Mouse (Mus musculus) testis, postnatal 10 days (tissue): ENCODE measurements around the gene Crygn.

Experiments used
- DNase-seq: peaks from one replicate; pipeline ENCODE4 v3.0.0; 2021; ENCODE audit warnings: low spot score

Crygn gene

DNA sequence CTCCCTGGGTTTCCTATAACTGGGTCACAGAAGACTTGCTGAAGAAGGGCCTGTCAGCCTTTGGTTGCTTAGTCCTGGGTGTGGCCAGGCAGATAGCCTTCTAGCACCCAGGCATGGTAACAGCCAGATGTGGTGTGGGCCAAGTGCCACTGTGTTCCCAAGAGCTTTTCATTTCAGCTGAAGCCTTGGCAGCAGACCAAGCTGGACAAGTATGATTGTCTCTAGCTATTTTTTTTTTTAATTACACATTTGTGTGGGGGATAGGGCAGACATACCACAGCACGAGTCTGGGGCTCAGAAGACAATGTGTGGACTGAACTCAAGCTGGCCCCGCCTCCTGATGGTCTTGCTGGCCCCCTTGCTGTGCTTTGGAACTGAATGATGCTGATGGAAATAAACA is 47.8 kb downstream of the Crygn start:
- DNase-seq: peak; percentile 74

DNA sequence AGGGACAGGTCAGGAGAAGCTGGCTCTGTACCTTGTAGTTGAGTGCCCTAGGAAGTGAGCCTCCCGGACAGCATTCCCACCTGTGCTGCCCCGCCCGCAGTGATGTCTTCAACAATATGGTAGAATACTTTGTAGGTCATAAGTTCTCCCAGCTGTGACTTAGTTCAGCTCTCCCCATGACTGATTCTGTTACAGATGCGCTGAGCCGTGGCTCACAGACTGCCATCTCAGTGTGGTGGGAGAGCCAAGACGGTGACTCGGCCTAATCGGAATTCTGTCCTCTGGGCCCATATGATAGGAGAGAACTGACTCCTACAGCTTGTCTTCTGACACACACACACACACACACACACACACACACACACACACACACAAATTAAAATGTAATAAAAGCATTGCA is 53.2 kb downstream of the Crygn start:
- no peak for DNase-seq

DNA sequence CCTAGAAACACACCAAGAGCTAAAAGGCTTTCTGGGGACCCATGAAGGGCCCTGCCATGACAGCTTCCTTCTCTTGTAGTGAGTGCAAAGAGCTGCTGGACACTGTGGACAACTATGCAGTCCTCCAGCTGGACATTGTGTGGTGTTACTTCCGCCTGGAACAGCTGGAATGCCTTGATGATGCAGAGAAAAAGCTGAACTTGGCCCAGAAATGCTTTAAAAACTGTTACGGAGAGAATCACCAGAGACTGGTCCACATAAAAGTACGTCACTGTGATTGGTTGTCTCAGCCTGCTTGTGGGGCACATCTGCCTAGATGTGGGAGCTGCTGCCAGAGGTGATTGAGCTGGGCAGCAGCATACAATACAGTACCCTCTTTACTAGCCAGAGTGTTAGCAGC is 56.5 kb downstream of the Crygn start:
- no peak for DNase-seq
